ENCODE assay signal across 19 mouse cellular contexts in the genomic region with DNA sequence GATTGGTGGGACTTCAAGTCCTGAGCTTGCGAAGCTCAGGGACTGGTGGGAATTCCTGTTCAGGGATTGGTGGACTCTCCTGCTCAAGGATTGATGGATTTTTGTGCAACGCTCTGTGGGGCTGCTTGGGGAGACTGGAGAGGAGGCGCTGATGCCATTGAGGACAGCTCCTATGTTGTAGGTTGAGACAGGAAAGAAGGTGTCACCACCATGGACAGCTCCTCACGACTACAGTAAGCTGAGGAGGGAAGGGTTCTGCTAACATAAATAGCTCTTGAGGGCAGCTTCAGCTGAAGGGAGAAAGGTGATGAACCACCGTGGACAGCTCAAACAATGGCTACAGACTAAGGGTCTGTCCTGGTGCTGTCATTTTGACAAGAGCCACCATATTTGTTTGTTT. TPM values are rescaled to one million over a fixed set of nuclear protein-coding genes. Genes with fewer than 3 reads are reported as not detected.
DNase-seq lines count a peak whose midpoint lies in the region; ATAC-seq and TF ChIP-seq lines count a peak whose summit lies in the region.
"Had no signal": no experiment of that assay in that cellular context is flagged by ENCODE, and none has a peak within 500 bp of the region (broad histone marks: within the 10 kb centered on the region; RNA-seq: fewer than 3 reads in every experiment).

No protein-coding gene starts in this region.

- H3K4me1 ChIP-seq in lung, embryonic 14.5 days (ENCODE audit: insufficient read depth): 0 out of 2 replicates have a peak, but pooled peaks cover 3% of the 10 kb centered on the region
- H3K4me1 ChIP-seq in kidney, adult 2 months (ENCODE audit: control insufficient read depth, insufficient read depth, low read length): no peaks in the 10 kb centered on the region

- no peak for ATAC-seq in lung, embryonic 14.5 days (ENCODE audit: insufficient read depth)
- ATAC-seq: forebrain, embryonic 14.5 days; intestine, embryonic 16.5 days; liver, postnatal 0 days; Patski had no signal

- H3K4me3 ChIP-seq in lung, embryonic 14.5 days (ENCODE audit: low read depth, low read length): no peak overlapping the region
- no peak overlapping the region for H3K4me3 ChIP-seq in kidney, adult 2 months (ENCODE audit: insufficient read depth, low read depth, low read length)
- H3K4me3 ChIP-seq: embryonic facial prominence, embryonic 12.5 days; heart, embryonic 15.5 days; hindbrain, embryonic 15.5 days; limb, embryonic 15.5 days had no signal

- no peak for TF ChIP-seq POLR2A in kidney, adult 2 months (IDR thresholded peaks at IDR 0.05; ENCODE audit: low read depth, low read length)

- peak; percentile 44 for DNase-seq in lung, embryonic 14.5 days
- DNase-seq in lung, postnatal 14 days: no peak
- DNase-seq in 416B (ENCODE audit: low read depth): peak; percentile 47
- DNase-seq in ES-CJ7 (ENCODE audit: low read depth, low spot score): peak; percentile 83
- peak; percentile 50 for DNase-seq in induced T-regulatory cell, adult 2 months (ENCODE audit: low read depth)
- no peak for DNase-seq in T-cell, adult 2 months (ENCODE audit: low spot score)
- no peak for DNase-seq in kidney, adult 2 months
- DNase-seq: cerebellum, adult 18-20 months; gastrocnemius, postnatal 10 days; heart, postnatal 4 days; liver, postnatal 0 days; right cerebral cortex, postnatal 4 days had no signal

- no peaks in the 10 kb centered on the region for H3K27me3 ChIP-seq in lung, embryonic 14.5 days (ENCODE audit: insufficient read depth, low read length)
- H3K27me3 ChIP-seq in kidney, adult 2 months (replicated peaks; ENCODE audit: control insufficient read depth, insufficient read depth, low read length): no peaks in the 10 kb centered on the region
- H3K27me3 ChIP-seq: embryonic facial prominence, embryonic 12.5 days; heart, embryonic 15.5 days; hindbrain, embryonic 15.5 days; limb, embryonic 15.5 days; Patski had no signal

- no peak overlapping the region for H3K4me2 ChIP-seq in lung, embryonic 14.5 days
- H3K4me2 ChIP-seq: embryonic facial prominence, embryonic 12.5 days; heart, embryonic 15.5 days; hindbrain, embryonic 15.5 days; limb, embryonic 15.5 days had no signal

- 46% methylated on average over 5 of the region's 5 CpGs for WGBS in lung, embryonic 14.5 days
- 65% methylated on average over 5 of the region's 5 CpGs for WGBS in kidney, adult 2 months

- TF ChIP-seq CTCF in lung, embryonic 14.5 days (IDR thresholded peaks at IDR 0.05; ENCODE audit: low read depth): no peak
- no peak for TF ChIP-seq CTCF in kidney, adult 2 months (conservative IDR thresholded peaks at IDR 0.05; ENCODE audit: insufficient read depth, insufficient read length, low read depth, low read length)

- no peak overlapping the region for H3K27ac ChIP-seq in lung, embryonic 14.5 days (ENCODE audit: low read depth)
- H3K27ac ChIP-seq in kidney, adult 2 months (ENCODE audit: insufficient read depth, low read depth, low read length): no peak overlapping the region
- H3K27ac ChIP-seq: embryonic facial prominence, embryonic 12.5 days; heart, embryonic 15.5 days; hindbrain, embryonic 15.5 days; limb, embryonic 15.5 days had no signal

- H3K36me3 ChIP-seq in lung, embryonic 14.5 days (ENCODE audit: insufficient read depth): no peaks in the 10 kb centered on the region
- H3K36me3 ChIP-seq in kidney, adult 2 months (ENCODE audit: control insufficient read depth, insufficient read depth, low read length): no peaks in the 10 kb centered on the region
- H3K36me3 ChIP-seq: embryonic facial prominence, embryonic 12.5 days; heart, embryonic 15.5 days; hindbrain, embryonic 15.5 days; limb, embryonic 15.5 days had no signal

- no peak overlapping the region for H3K9ac ChIP-seq in lung, embryonic 14.5 days
- H3K9ac ChIP-seq: embryonic facial prominence, embryonic 12.5 days; heart, embryonic 15.5 days; hindbrain, embryonic 15.5 days; limb, embryonic 15.5 days; liver, postnatal 0 days had no signal

- H3K9me3 ChIP-seq in lung, embryonic 14.5 days (ENCODE audit: low read depth, low read length): no peaks in the 10 kb centered on the region
- H3K9me3 ChIP-seq: embryonic facial prominence, embryonic 12.5 days; heart, embryonic 15.5 days; hindbrain, embryonic 15.5 days; limb, embryonic 15.5 days had no signal

RNA-seq across cellular contexts. Expression of gene Tmed9, which starts 2.4 kb away (rescaled TPM):
- polyA plus RNA-seq in lung, embryonic 14.5 days (2014; fragmentation: Nextera tagmentation; extraction: Ambion mirVana): 69.7 and 76.5 TPM in 2 replicates
- 74.0 and 92.5 TPM in 2 replicates for polyA plus RNA-seq in kidney, adult 2 months (2012; rRNA removed)

RNA-seq across cellular contexts. Expression of gene Fam193b, which starts 5.0 kb away (rescaled TPM):
- 33.4 and 38.4 TPM in 2 replicates for polyA plus RNA-seq in lung, embryonic 14.5 days (2014; fragmentation: Nextera tagmentation; extraction: Ambion mirVana)
- 85.6 and 102 TPM in 2 replicates for polyA plus RNA-seq in kidney, adult 2 months (2012; rRNA removed)

RNA-seq across cellular contexts. Expression of gene B4galt7, which starts 23.8 kb away (rescaled TPM):
- polyA plus RNA-seq in lung, embryonic 14.5 days (2014; fragmentation: Nextera tagmentation; extraction: Ambion mirVana): 16.3 and 22.1 TPM in 2 replicates
- polyA plus RNA-seq in kidney, adult 2 months (2012; rRNA removed): 15.0 and 15.7 TPM in 2 replicates

RNA-seq across cellular contexts. Expression of gene Ddx41, which starts 39.5 kb away (rescaled TPM):
- 74.8 and 75.5 TPM in 2 replicates for polyA plus RNA-seq in lung, embryonic 14.5 days (2014; fragmentation: Nextera tagmentation; extraction: Ambion mirVana)
- polyA plus RNA-seq in kidney, adult 2 months (2012; rRNA removed): 68.5 and 71.2 TPM in 2 replicates

RNA-seq across cellular contexts. Expression of gene Dok3, which starts 46.8 kb away (rescaled TPM):
- polyA plus RNA-seq in lung, embryonic 14.5 days (2014; fragmentation: Nextera tagmentation; extraction: Ambion mirVana): 2.0 and 2.6 TPM in 2 replicates
- 4.7 and 7.7 TPM in 2 replicates for polyA plus RNA-seq in kidney, adult 2 months (2012; rRNA removed)

Comparison
In these comparisons a context has a peak if more than half of its experiments do, and no peak if none do; other contexts are left out.
1. DNase-seq: peak in lung, embryonic 14.5 days (single experiment), 416B (single experiment), ES-CJ7 (single experiment) and induced T-regulatory cell, adult 2 months (single experiment); none in lung, postnatal 14 days (single experiment), T-cell, adult 2 months (single experiment) and kidney, adult 2 months (single experiment).